Mouse (Mus musculus): ENCODE results near the gene Gabrg1.

GRCm38 (mm10) chr5:70842192-70843095 lies at the start of gene Gabrg1:
- TF ChIP-seq CTCF (IDR thresholded peaks at IDR 0.05; ENCODE audit: low read depth) (no peak), EP300 (IDR thresholded peaks at IDR 0.05; ENCODE audit: low read depth) (no peak)

All from heart, postnatal 0 days (tissue).